Mouse (Mus musculus): Measurements from ENCODE around the gene Abtb1. TPM values are rescaled to one million over a fixed set of nuclear protein-coding genes. Genes with fewer than 3 reads are reported as not detected.

Abtb1 gene
- 34.1 and 39.2 TPM in 2 replicates for polyA plus RNA-seq (2015; fragmentation: Nextera tagmentation; extraction: Ambion mirVana)

DNA sequence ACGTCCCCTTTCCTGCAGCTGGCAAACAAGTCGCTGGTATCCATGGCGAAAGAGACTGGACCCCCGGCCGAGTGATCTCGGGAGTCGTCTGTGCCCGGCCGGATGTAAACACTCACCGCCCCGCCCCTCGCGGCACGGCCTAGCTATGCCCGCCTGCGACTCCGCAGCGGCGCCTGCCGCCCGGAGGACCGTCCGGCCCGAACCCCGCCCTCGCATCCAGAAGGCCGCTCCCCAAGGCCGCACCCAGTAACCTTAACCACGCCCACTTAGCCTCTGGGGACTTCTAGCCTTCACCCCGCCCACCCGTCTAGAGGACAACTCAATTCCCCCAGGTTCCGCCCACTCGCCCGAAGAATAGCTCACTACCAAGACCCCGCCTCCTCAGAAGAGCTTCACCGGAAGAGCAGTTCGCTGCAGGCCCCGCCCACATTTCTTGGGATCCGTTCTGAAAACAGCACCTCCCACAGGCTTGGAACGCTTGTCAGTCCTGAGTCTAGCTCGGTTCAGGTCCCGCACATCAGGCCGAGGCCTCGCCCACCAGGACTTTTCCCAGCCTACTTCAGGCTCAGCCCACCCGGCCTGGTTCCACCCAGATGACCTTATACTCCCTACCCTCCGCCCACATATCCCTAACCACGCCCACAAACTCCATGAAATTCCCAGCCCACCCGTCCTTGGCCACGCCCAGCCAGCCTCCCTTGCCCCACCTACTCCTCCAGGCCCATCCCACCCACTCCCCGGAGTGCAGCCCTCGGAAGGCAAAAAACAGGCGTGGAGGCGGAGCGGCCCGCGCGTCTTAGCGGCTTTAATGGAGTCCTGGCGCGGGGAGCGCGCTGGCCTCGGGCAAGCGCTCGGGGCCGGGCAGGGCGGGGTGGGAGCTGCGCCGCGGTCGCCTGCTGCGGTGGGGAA lies at the start of gene Abtb1:
Abtb1 (minus strand) TSS at position 204 of the 909 bp plus-strand sequence.

DNA sequence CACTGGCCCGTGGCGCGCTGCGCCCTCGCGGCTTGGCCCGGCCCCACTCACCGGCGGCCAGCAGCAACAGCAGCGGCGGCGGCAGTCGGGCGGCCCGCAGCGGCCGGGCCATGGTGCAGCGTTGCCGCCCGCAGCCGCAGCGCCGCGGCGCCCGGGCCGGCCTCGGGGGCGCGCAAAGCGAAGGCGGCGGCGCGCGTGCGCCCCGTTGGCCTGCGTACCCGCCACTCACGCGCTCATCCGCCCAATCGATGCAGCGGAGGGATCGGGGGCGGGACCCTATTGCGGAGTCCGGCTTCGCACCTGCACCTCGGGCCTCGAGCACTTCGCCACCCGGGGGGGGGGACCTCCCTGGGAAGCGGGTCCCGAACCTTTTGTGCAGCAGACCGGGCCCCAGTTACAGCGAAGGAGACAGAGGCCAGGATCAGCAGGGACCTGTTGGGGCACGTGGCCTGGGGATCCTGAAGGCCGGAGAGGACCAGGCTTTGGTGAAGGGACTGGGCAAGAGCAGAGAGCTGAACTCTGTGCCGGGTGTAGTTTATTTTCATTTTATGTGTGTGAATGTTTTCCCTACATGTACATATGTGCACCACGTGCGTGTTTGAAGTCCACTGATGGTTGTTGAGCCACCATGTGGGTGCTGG lies 33.2 kb upstream of the Abtb1 start, which contains the start of gene Podxl2:
Podxl2 (minus strand) TSS at position 177 of the 641 bp plus-strand sequence.

Other genes starting within 250 kb of the Abtb1 start
- 0.41 and 0.82 TPM in 2 replicates for gene Kbtbd12, start 204.0 kb downstream of the Abtb1 start, polyA plus RNA-seq (2015; fragmentation: Nextera tagmentation; extraction: Ambion mirVana)
- 153 and 159 TPM in 2 replicates for gene Mgll, start 117.6 kb downstream of the Abtb1 start, polyA plus RNA-seq (2015; fragmentation: Nextera tagmentation; extraction: Ambion mirVana)
- 626 and 680 TPM in 2 replicates for gene Podxl2, start 33.1 kb upstream of the Abtb1 start, polyA plus RNA-seq (2015; fragmentation: Nextera tagmentation; extraction: Ambion mirVana)
- 11.0 and 11.9 TPM in 2 replicates for gene Mcm2, start 56.8 kb upstream of the Abtb1 start, polyA plus RNA-seq (2015; fragmentation: Nextera tagmentation; extraction: Ambion mirVana)
- 66.2 and 75.0 TPM in 2 replicates for gene Tpra1, start 60.3 kb upstream of the Abtb1 start, polyA plus RNA-seq (2015; fragmentation: Nextera tagmentation; extraction: Ambion mirVana)

Measured in neural tube, postnatal 0 days (tissue).